In genomic region chr14:121379827-121380145, GRCm38 (mm10) we compare ENCODE assay signal across 8 mouse cellular contexts. TPM values are rescaled to one million over a fixed set of nuclear protein-coding genes. Genes with fewer than 3 reads are reported as not detected.
DNase-seq lines count a peak whose midpoint lies in the region; ATAC-seq lines count a peak whose summit lies in the region.

Stk24 (minus strand) TSS chr14:121380011.

- H3K9me3 ChIP-seq in kidney, embryonic 16.5 days (ENCODE audit: low read length), result no peaks in the 10 kb centered on the region
- H3K9me3 ChIP-seq in intestine, embryonic 16.5 days (ENCODE audit: control insufficient read depth, low read length), result no peaks in the 10 kb centered on the region

- H3K4me2 ChIP-seq in kidney, embryonic 16.5 days (replicated peaks; ENCODE audit: low read depth, low read length), result peak within 1 kb of the TSS; percentile 87
- peak within 1 kb of the TSS; percentile 76 for H3K4me2 ChIP-seq in intestine, embryonic 16.5 days (ENCODE audit: low read depth, low read length)

- H3K4me3 ChIP-seq in kidney, embryonic 16.5 days (ENCODE audit: low read length), result peak within 1 kb of the TSS; percentile 95
- H3K4me3 ChIP-seq in intestine, embryonic 16.5 days (ENCODE audit: low read length), result peak within 1 kb of the TSS; percentile 96
- H3K4me3 ChIP-seq in macrophage (ENCODE audit: inconsistent target), result peak within 1 kb of the TSS; percentile 62

- H3K9ac ChIP-seq in kidney, embryonic 16.5 days (replicated peaks; ENCODE audit: low read length), result peak within 1 kb of the TSS; percentile 96
- peak within 1 kb of the TSS; percentile 98 for H3K9ac ChIP-seq in intestine, embryonic 16.5 days (ENCODE audit: low read depth, low read length)

- H3K36me3 ChIP-seq in kidney, embryonic 16.5 days (ENCODE audit: insufficient read depth, low read length), result no peaks in the 10 kb centered on the region
- H3K36me3 ChIP-seq in intestine, embryonic 16.5 days (ENCODE audit: control insufficient read depth, insufficient read depth, low read length), result no peaks in the 10 kb centered on the region
- no peaks in the 10 kb centered on the region for H3K36me3 ChIP-seq in macrophage (ENCODE audit: inconsistent target)

- peaks cover 38% of the 10 kb centered on the region for H3K79me2 ChIP-seq in macrophage (ENCODE audit: inconsistent target)

- no peaks in the 10 kb centered on the region for H3K27me3 ChIP-seq in kidney, embryonic 16.5 days (ENCODE audit: insufficient read depth, low read length)
- no peaks in the 10 kb centered on the region for H3K27me3 ChIP-seq in intestine, embryonic 16.5 days (replicated peaks; ENCODE audit: control insufficient read depth, insufficient read depth, low read length)

- ATAC-seq in kidney, embryonic 16.5 days (ENCODE audit: low FRiP score, low TSS enrichment), result peak; percentile 57
- no peak; the same call in 1 of the 2 replicates for ATAC-seq in intestine, embryonic 16.5 days

- DNase-seq in kidney, postnatal 10 days, result no peak
- no peak for DNase-seq in adrenal gland, postnatal 4 days (ENCODE audit: low spot score in 2 of 2)
- no peak for DNase-seq in gastrocnemius, postnatal 25 days
- no peak for DNase-seq in cerebellum, adult 9-11 months
- DNase-seq in cerebellum, postnatal 4 days (ENCODE audit: low spot score in 2 of 2), result no peak

- H3K4me1 ChIP-seq in kidney, embryonic 16.5 days (ENCODE audit: insufficient read depth, low read length), result peaks cover 30% of the 10 kb centered on the region
- H3K4me1 ChIP-seq in intestine, embryonic 16.5 days (ENCODE audit: control insufficient read depth, insufficient read depth, low read length), result peaks cover 19% of the 10 kb centered on the region

- WGBS in kidney, embryonic 16.5 days, result 2% methylated on average over 11 of the region's 11 CpGs
- WGBS in intestine, embryonic 16.5 days, result 7% methylated on average over 11 of the region's 11 CpGs
- whole genome bisulfite sequencing in macrophage (ENCODE audit: missing documents), result 6% methylated on average over 11 of the region's 11 CpGs

- H3K27ac ChIP-seq in kidney, embryonic 16.5 days (ENCODE audit: low read length), result peak within 1 kb of the TSS; percentile 98
- peak within 1 kb of the TSS; percentile 96 for H3K27ac ChIP-seq in intestine, embryonic 16.5 days (ENCODE audit: low read length)
- H3K27ac ChIP-seq in macrophage, result peak within 1 kb of the TSS; percentile 92

RNA-seq across cellular contexts. Expression of gene Stk24, which starts in this region (rescaled TPM):
- 34.8 and 38.0 TPM in 2 replicates for polyA plus RNA-seq in kidney, embryonic 16.5 days (2015; fragmentation: Nextera tagmentation; extraction: Ambion mirVana)
- total RNA-seq in adrenal gland, postnatal 4 days (2021), result 100 to 1,000 TPM; 142 to 152 TPM
- total RNA-seq in gastrocnemius, postnatal 25 days (2021), result 10 to 100 TPM; 25.5 to 28.1 TPM
- 27.3 and 39.7 TPM in 2 replicates for polyA plus RNA-seq in intestine, embryonic 16.5 days (2015; fragmentation: Nextera tagmentation; extraction: Ambion mirVana)
- total RNA-seq in macrophage (2018; cell fraction: chromatin; rRNA removed), result 100 to 1,000 TPM in 1 of 26 experiments, 10 to 100 TPM in 25; 41.8 to 107 (median 67.7) TPM
- total RNA-seq in macrophage (2018; cell fraction: cytosol; rRNA removed), result 10 to 100 TPM; 48.2 to 77.8 (median 57.2) TPM
- 10 to 100 TPM; 35.1 to 89.9 (median 60.8) TPM for total RNA-seq in macrophage (2018; cell fraction: nucleus; rRNA removed)
- 56.6 to 88.8 TPM (median 62.9 TPM) in 3 replicates for polyA plus RNA-seq in macrophage (2018)

Comparison
In these comparisons a context has a peak if more than half of its experiments do, and no peak if none do; other contexts are left out.
1. RNA of gene Stk24 (total RNA-seq): 142 to 152 TPM in adrenal gland, postnatal 4 days; 25.5 to 28.1 TPM in gastrocnemius, postnatal 25 days; every median in the first group is over 4 times any median in the second.
2. Peak in every context shown above with its lines, with median percentiles within 50 percentile points of each other: H3K27ac ChIP-seq and H3K4me3 ChIP-seq.